In the genomic region with DNA sequence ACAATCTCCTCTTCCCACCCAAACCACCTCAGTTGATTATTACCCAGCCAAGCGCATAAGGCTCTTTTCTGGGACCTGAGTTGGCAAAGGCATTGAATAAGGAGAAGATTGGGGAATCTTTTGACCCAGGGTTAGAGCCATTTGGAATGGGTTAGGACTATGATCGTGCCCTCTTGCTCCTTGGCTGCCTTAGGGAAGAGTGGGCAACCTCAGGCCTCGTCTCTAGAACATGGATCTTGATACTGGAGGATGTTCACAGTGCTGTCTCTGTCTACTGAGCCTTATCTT, we compare ENCODE assay signal across 12 mouse cellular contexts. TPM values are rescaled to one million over a fixed set of nuclear protein-coding genes. Genes with fewer than 3 reads are reported as not detected.
DNase-seq lines count a peak whose midpoint lies in the region; ATAC-seq and TF ChIP-seq lines count a peak whose summit lies in the region.
"Had no signal": no experiment of that assay in that cellular context is flagged by ENCODE, and none has a peak within 500 bp of the region (broad histone marks: within the 10 kb centered on the region; RNA-seq: fewer than 3 reads in every experiment).

No protein-coding gene starts in this region.

- H3K9me3 ChIP-seq in forebrain, embryonic 15.5 days = no peaks in the 10 kb centered on the region
- no peaks in the 10 kb centered on the region for H3K9me3 ChIP-seq in midbrain, embryonic 13.5 days
- H3K9me3 ChIP-seq in lung, postnatal 0 days (ENCODE audit: low read length) = no peaks in the 10 kb centered on the region
- H3K9me3 ChIP-seq: lung, embryonic 15.5 days had no signal

- no peak for TF ChIP-seq POLR2A in kidney, adult 2 months (IDR thresholded peaks at IDR 0.05; ENCODE audit: low read depth, low read length)

- H3K4me2 ChIP-seq in forebrain, embryonic 15.5 days (replicated peaks) = no peak overlapping the region; the same call in 1 of the 2 replicates
- peak overlapping the region; percentile 94 for H3K4me2 ChIP-seq in midbrain, embryonic 13.5 days (replicated peaks)
- no peak overlapping the region for H3K4me2 ChIP-seq in lung, postnatal 0 days (replicated peaks; ENCODE audit: low read depth, low read length)
- H3K4me2 ChIP-seq: lung, embryonic 15.5 days had no signal

- DNase-seq in kidney, adult 2 months = peak; percentile 71
- DNase-seq in kidney, postnatal 14 days = no peak
- DNase-seq in kidney, adult 9 months = peak; percentile 61
- no peak for DNase-seq in cerebellum, postnatal 4 days (ENCODE audit: low spot score in 2 of 2)
- DNase-seq in lung, postnatal 0 days (ENCODE audit: low spot score) = no peak
- DNase-seq: adrenal gland, adult 8-10 months had no signal

- no peak for ATAC-seq in forebrain, embryonic 15.5 days (replicated peaks)
- no peak for ATAC-seq in midbrain, embryonic 13.5 days
- no peak for ATAC-seq in lung, postnatal 0 days
- no peak for ATAC-seq in megakaryocyte progenitor cell, adult 5-6 weeks (replicated peaks; ENCODE audit: poor library complexity)

- H3K27ac ChIP-seq in kidney, adult 2 months (ENCODE audit: insufficient read depth, low read depth, low read length) = no peak overlapping the region
- peak overlapping the region; percentile 32 for H3K27ac ChIP-seq in forebrain, embryonic 15.5 days (replicated peaks)
- H3K27ac ChIP-seq in midbrain, embryonic 13.5 days = peak overlapping the region; percentile 56; the same call in 1 of the 2 replicates
- no peak overlapping the region for H3K27ac ChIP-seq in lung, postnatal 0 days (ENCODE audit: low read length)
- H3K27ac ChIP-seq: lung, embryonic 15.5 days had no signal

- H3K4me1 ChIP-seq in kidney, adult 2 months (ENCODE audit: control insufficient read depth, insufficient read depth, low read length) = peaks cover 16% of the 10 kb centered on the region; the same call in 1 of the 2 replicates
- peaks cover 81% of the 10 kb centered on the region for H3K4me1 ChIP-seq in forebrain, embryonic 15.5 days
- H3K4me1 ChIP-seq in midbrain, embryonic 13.5 days (replicated peaks) = peaks cover 88% of the 10 kb centered on the region
- peaks cover 16% of the 10 kb centered on the region; the same call in 1 of the 2 replicates for H3K4me1 ChIP-seq in lung, postnatal 0 days (ENCODE audit: insufficient read depth, low read depth, low read length)

- H3K4me3 ChIP-seq in kidney, adult 2 months (ENCODE audit: insufficient read depth, low read depth, low read length) = no peak overlapping the region
- no peak overlapping the region for H3K4me3 ChIP-seq in forebrain, embryonic 15.5 days
- H3K4me3 ChIP-seq in midbrain, embryonic 13.5 days (replicated peaks) = no peak overlapping the region
- H3K4me3 ChIP-seq in lung, postnatal 0 days (ENCODE audit: low read depth, low read length) = no peak overlapping the region
- H3K4me3 ChIP-seq: lung, embryonic 15.5 days had no signal

- H3K9ac ChIP-seq in forebrain, embryonic 15.5 days (replicated peaks) = no peak overlapping the region
- 0 out of 2 replicates have a peak overlapping the region, but pooled peaks have one; percentile 17 for H3K9ac ChIP-seq in midbrain, embryonic 13.5 days (replicated peaks)
- H3K9ac ChIP-seq in lung, postnatal 0 days (replicated peaks; ENCODE audit: low read depth) = no peak overlapping the region

- no peak for TF ChIP-seq CTCF in kidney, adult 2 months (conservative IDR thresholded peaks at IDR 0.05; ENCODE audit: insufficient read depth, insufficient read length, low read depth, low read length)
- TF ChIP-seq CTCF in lung, postnatal 0 days (IDR thresholded peaks at IDR 0.05) = no peak

- H3K27me3 ChIP-seq in kidney, adult 2 months (replicated peaks; ENCODE audit: control insufficient read depth, insufficient read depth, low read length) = no peaks in the 10 kb centered on the region
- peaks cover 16% of the 10 kb centered on the region; the same call in 1 of the 2 replicates for H3K27me3 ChIP-seq in forebrain, embryonic 15.5 days
- peaks cover 20% of the 10 kb centered on the region for H3K27me3 ChIP-seq in midbrain, embryonic 13.5 days
- H3K27me3 ChIP-seq in lung, postnatal 0 days (replicated peaks; ENCODE audit: insufficient read depth, low read length) = peaks cover 12% of the 10 kb centered on the region

- 63% methylated on average over 3 of the region's 3 CpGs for WGBS in kidney, adult 2 months
- WGBS in forebrain, embryonic 15.5 days = 56% methylated on average over 3 of the region's 3 CpGs
- WGBS in midbrain, embryonic 13.5 days = 63% methylated on average over 3 of the region's 3 CpGs
- WGBS in lung, postnatal 0 days = 92% methylated on average over 3 of the region's 3 CpGs

- H3K36me3 ChIP-seq in kidney, adult 2 months (ENCODE audit: control insufficient read depth, insufficient read depth, low read length) = no peaks in the 10 kb centered on the region
- H3K36me3 ChIP-seq in forebrain, embryonic 15.5 days = 0 out of 2 replicates have a peak, but pooled peaks cover 1% of the 10 kb centered on the region
- peaks cover 3% of the 10 kb centered on the region for H3K36me3 ChIP-seq in midbrain, embryonic 13.5 days
- no peaks in the 10 kb centered on the region for H3K36me3 ChIP-seq in lung, postnatal 0 days (ENCODE audit: insufficient read depth, low read length)
- H3K36me3 ChIP-seq: lung, embryonic 15.5 days had no signal

- no peak for TF ChIP-seq EP300 in lung, postnatal 0 days (IDR thresholded peaks at IDR 0.05)

RNA-seq across cellular contexts. Expression of gene Foxj1, which starts 2.3 kb away (rescaled TPM):
- polyA plus RNA-seq in kidney, adult 2 months (2012; rRNA removed) = 0.80 and 1.0 TPM in 2 replicates
- 9.5 and 14.7 TPM in 2 replicates for polyA plus RNA-seq in forebrain, embryonic 15.5 days (2015; fragmentation: Nextera tagmentation; extraction: Ambion mirVana)
- polyA plus RNA-seq in midbrain, embryonic 13.5 days (2015; fragmentation: Nextera tagmentation; extraction: Ambion mirVana) = 6.2 and 12.4 TPM in 2 replicates
- polyA plus RNA-seq in lung, postnatal 0 days (2015; fragmentation: Nextera tagmentation; extraction: Ambion mirVana) = 39.8 and 44.9 TPM in 2 replicates
- not detected in 2 replicates for total RNA-seq in megakaryocyte progenitor cell, adult 5-6 weeks (2015)
- not detected in 2 replicates for total RNA-seq in megakaryocyte progenitor cell, adult 5-6 weeks (2017)
- total RNA-seq: heart, postnatal 25 days had no signal

RNA-seq across cellular contexts. Expression of gene Exoc7, which starts 25.9 kb away (rescaled TPM):
- 33.2 and 33.5 TPM in 2 replicates for polyA plus RNA-seq in kidney, adult 2 months (2012; rRNA removed)
- 109 and 114 TPM in 2 replicates for polyA plus RNA-seq in forebrain, embryonic 15.5 days (2015; fragmentation: Nextera tagmentation; extraction: Ambion mirVana)
- 92.0 and 104 TPM in 2 replicates for polyA plus RNA-seq in midbrain, embryonic 13.5 days (2015; fragmentation: Nextera tagmentation; extraction: Ambion mirVana)
- polyA plus RNA-seq in lung, postnatal 0 days (2015; fragmentation: Nextera tagmentation; extraction: Ambion mirVana) = 41.3 and 41.9 TPM in 2 replicates
- 29.1 and 44.3 TPM in 2 replicates for total RNA-seq in megakaryocyte progenitor cell, adult 5-6 weeks (2015)
- total RNA-seq in megakaryocyte progenitor cell, adult 5-6 weeks (2017) = 21.7 and 22.1 TPM in 2 replicates

RNA-seq across cellular contexts. Expression of gene Galr2, which starts 52.2 kb away (rescaled TPM):
- 3.3 and 5.3 TPM in 2 replicates for polyA plus RNA-seq in kidney, adult 2 months (2012; rRNA removed)
- polyA plus RNA-seq in forebrain, embryonic 15.5 days (2015; fragmentation: Nextera tagmentation; extraction: Ambion mirVana) = 0.29 TPM in 1 of 2 replicates, not detected in the other
- 0.22 and 0.26 TPM in 2 replicates for polyA plus RNA-seq in midbrain, embryonic 13.5 days (2015; fragmentation: Nextera tagmentation; extraction: Ambion mirVana)
- polyA plus RNA-seq in lung, postnatal 0 days (2015; fragmentation: Nextera tagmentation; extraction: Ambion mirVana) = 0.11 TPM in 1 of 2 replicates, not detected in the other
- not detected in 2 replicates for total RNA-seq in megakaryocyte progenitor cell, adult 5-6 weeks (2015)
- not detected in 2 replicates for total RNA-seq in megakaryocyte progenitor cell, adult 5-6 weeks (2017)
- total RNA-seq: heart, postnatal 25 days; left cerebral cortex, adult 18-20 months had no signal

RNA-seq across cellular contexts. Expression of gene Srp68, which starts 58.9 kb away (rescaled TPM):
- 53.7 and 53.8 TPM in 2 replicates for polyA plus RNA-seq in kidney, adult 2 months (2012; rRNA removed)
- polyA plus RNA-seq in forebrain, embryonic 15.5 days (2015; fragmentation: Nextera tagmentation; extraction: Ambion mirVana) = 68.9 and 71.5 TPM in 2 replicates
- polyA plus RNA-seq in midbrain, embryonic 13.5 days (2015; fragmentation: Nextera tagmentation; extraction: Ambion mirVana) = 63.4 and 68.5 TPM in 2 replicates
- polyA plus RNA-seq in lung, postnatal 0 days (2015; fragmentation: Nextera tagmentation; extraction: Ambion mirVana) = 43.0 and 47.4 TPM in 2 replicates
- total RNA-seq in megakaryocyte progenitor cell, adult 5-6 weeks (2015) = 59.1 and 65.6 TPM in 2 replicates
- 63.1 and 67.3 TPM in 2 replicates for total RNA-seq in megakaryocyte progenitor cell, adult 5-6 weeks (2017)

Comparison
In these comparisons a context has a peak if more than half of its experiments do, and no peak if none do; other contexts are left out.
1. DNase-seq: peak in kidney, adult 2 months (single experiment) and kidney, adult 9 months (single experiment); none in kidney, postnatal 14 days (single experiment), cerebellum, postnatal 4 days (0 of 2) and lung, postnatal 0 days (single experiment).
2. H3K27ac ChIP-seq: peak in forebrain, embryonic 15.5 days (single experiment) and midbrain, embryonic 13.5 days (single experiment); none in kidney, adult 2 months (single experiment) and lung, postnatal 0 days (single experiment).